Mouse (Mus musculus) lung, embryonic 15.5 days (tissue): ENCODE measurements at regions not wholly inside any gene's neighbourhood (a gene's known extent, or its start where the extent isn't known, plus 50 kb on each side); places are given as distances from the start of the nearest gene placed in this dataset.

ENCODE experiments used
- ATAC-seq: fragments of 200-750 bp; cut with Nextera tagmentation; 2 replicates; pipeline ENCODE4 v1.8.0; 2017; ENCODE audit warnings: moderate number of reproducible peaks, borderline replicate concordance; ENCODE audit not compliant: low FRiP score, low TSS enrichment; ENCODE audit errors: extremely low read depth
- H3K27ac ChIP-seq: fragments of 300-500 bp; sonication (generic); 2 replicates; pipeline ENCODE4 v1.5.1; 2015; ENCODE audit warnings: moderate library complexity, mild to moderate bottlenecking, inconsistent platforms
- H3K27me3 ChIP-seq: fragments of 300-500 bp; sonication (generic); 2 replicates; pipeline ENCODE4 v1.6.1; 2015; ENCODE audit warnings: inconsistent platforms
- H3K36me3 ChIP-seq: fragments of 300-500 bp; sonication (generic); 2 replicates; pipeline ENCODE4 v1.6.1; 2015; ENCODE audit warnings: inconsistent platforms
- H3K4me1 ChIP-seq: fragments of 300-500 bp; sonication (generic); 2 replicates; pipeline ENCODE4 v1.6.1; 2015; ENCODE audit warnings: inconsistent platforms
- H3K4me2 ChIP-seq: fragments of 300-500 bp; sonication (generic); 2 replicates; pipeline ENCODE4 v1.6.1; 2015; ENCODE audit warnings: inconsistent platforms, mild to moderate bottlenecking, moderate library complexity
- H3K4me3 ChIP-seq: fragments of 300-500 bp; sonication (generic); 2 replicates; pipeline ENCODE4 v1.5.1; 2015; ENCODE audit warnings: mild to moderate bottlenecking, inconsistent platforms
- H3K9ac ChIP-seq: fragments of 300-500 bp; sonication (generic); 2 replicates; pipeline ENCODE4 v1.6.1; 2015; ENCODE audit warnings: inconsistent platforms
- H3K9me3 ChIP-seq: fragments of 300-500 bp; sonication (generic); 2 replicates; pipeline ENCODE4 v1.6.1; 2016; ENCODE audit warnings: inconsistent platforms
- WGBS: fragments of 180-500 bp; shearing (Covaris S2); methylation state at CpG from one replicate; pipeline ENCODE4 v1.1.7; 2015; 5-methylcytosine and 5-hydroxymethylcytosine counted together

- ATAC-seq: no peak
- Histone ChIP-seq H3K4me3 (no peak overlapping the region), H3K4me2 (no peak overlapping the region), H3K4me1 (no peaks in the 10 kb centered on the region), H3K36me3 (no peaks in the 10 kb centered on the region), H3K27ac (no peak overlapping the region), H3K9me3 (no peaks in the 10 kb centered on the region), H3K9ac (no peak overlapping the region), H3K27me3 (peaks cover 21% of the 10 kb centered on the region; the same call in 1 of the 2 replicates)
- WGBS: 43% methylated on average over 7 of the region's 7 CpGs
These were observed 243.6 kb upstream of the Klf4 start for GRCm38 (mm10) chr4:55775858-55776257.

GRCm38 (mm10) chr4:55774571-55774970 lies 242.3 kb upstream of the Klf4 start:
- ATAC-seq: no peak
- Histone ChIP-seq H3K27me3 (peaks cover 12% of the 10 kb centered on the region; the same call in 1 of the 2 replicates), H3K36me3 (no peaks in the 10 kb centered on the region), H3K27ac (no peak overlapping the region), H3K9ac (no peak overlapping the region), H3K4me2 (no peak overlapping the region), H3K9me3 (no peaks in the 10 kb centered on the region), H3K4me1 (no peaks in the 10 kb centered on the region), H3K4me3 (no peak overlapping the region)
- WGBS: 74% methylated on average over 4 of the region's 4 CpGs

- 92% methylated on average over 3 of the region's 3 CpGs for WGBS
- Histone ChIP-seq H3K4me2 (no peak overlapping the region), H3K36me3 (no peaks in the 10 kb centered on the region), H3K27me3 (no peaks in the 10 kb centered on the region), H3K9ac (no peak overlapping the region), H3K27ac (no peak overlapping the region), H3K4me3 (no peak overlapping the region), H3K9me3 (no peaks in the 10 kb centered on the region), H3K4me1 (no peaks in the 10 kb centered on the region)
- ATAC-seq: no peak
These were observed 237.4 kb upstream of the Klf4 start for GRCm38 (mm10) chr4:55769656-55770055.

- no peak for ATAC-seq
- Histone ChIP-seq H3K4me3 (no peak overlapping the region), H3K9ac (no peak overlapping the region), H3K4me2 (no peak overlapping the region), H3K27ac (no peak overlapping the region), H3K27me3 (no peaks in the 10 kb centered on the region), H3K9me3 (no peaks in the 10 kb centered on the region), H3K4me1 (no peaks in the 10 kb centered on the region), H3K36me3 (no peaks in the 10 kb centered on the region)
- 87% methylated on average over 6 of the region's 6 CpGs for WGBS
These were observed 236.1 kb upstream of the Klf4 start for GRCm38 (mm10) chr4:55768325-55768724.

- H3K9me3 ChIP-seq: no peaks in the 10 kb centered on the region
- H3K4me2 ChIP-seq: no peak overlapping the region
- no peak for ATAC-seq
- no peak overlapping the region for H3K27ac ChIP-seq
- no peak overlapping the region for H3K4me3 ChIP-seq
- H3K4me1 ChIP-seq: no peaks in the 10 kb centered on the region
- H3K9ac ChIP-seq: no peak overlapping the region
- H3K27me3 ChIP-seq: no peaks in the 10 kb centered on the region
- no peaks in the 10 kb centered on the region for H3K36me3 ChIP-seq
- 60% methylated on average over 4 of the region's 4 CpGs for WGBS
These were observed 234.9 kb upstream of the Klf4 start for GRCm38 (mm10) chr4:55767133-55767532.

GRCm38 (mm10) chr4:55765780-55766179 lies 233.5 kb upstream of the Klf4 start:
- H3K4me2 ChIP-seq: no peak overlapping the region
- H3K36me3 ChIP-seq: no peaks in the 10 kb centered on the region
- no peak for ATAC-seq
- H3K4me1 ChIP-seq: no peaks in the 10 kb centered on the region
- H3K4me3 ChIP-seq: no peak overlapping the region
- no peak overlapping the region for H3K27ac ChIP-seq
- 88% methylated on average over 2 of the region's 2 CpGs for WGBS
- no peak overlapping the region for H3K9ac ChIP-seq
- H3K9me3 ChIP-seq: no peaks in the 10 kb centered on the region
- no peaks in the 10 kb centered on the region for H3K27me3 ChIP-seq

GRCm38 (mm10) chr4:55763112-55763511 lies 230.8 kb upstream of the Klf4 start:
- Histone ChIP-seq H3K36me3 (no peaks in the 10 kb centered on the region), H3K27ac (no peak overlapping the region), H3K4me2 (no peak overlapping the region), H3K4me1 (no peaks in the 10 kb centered on the region), H3K4me3 (no peak overlapping the region), H3K9me3 (no peaks in the 10 kb centered on the region), H3K27me3 (peaks cover 4% of the 10 kb centered on the region; the same call in 1 of the 2 replicates), H3K9ac (no peak overlapping the region)
- WGBS: 79% methylated on average over 6 of the region's 6 CpGs
- no peak for ATAC-seq

- no peaks in the 10 kb centered on the region for H3K4me1 ChIP-seq
- WGBS: 80% methylated on average over 4 of the region's 4 CpGs
- H3K4me2 ChIP-seq: no peak overlapping the region
These were observed 230.1 kb upstream of the Klf4 start for GRCm38 (mm10) chr4:55762389-55762788.

GRCm38 (mm10) chr4:55757148-55757927 lies 225.1 kb upstream of the Klf4 start:
- WGBS: 70% methylated on average over 15 of the region's 15 CpGs
- Histone ChIP-seq H3K27me3 (peaks cover 9% of the 10 kb centered on the region; the same call in 1 of the 2 replicates), H3K4me1 (no peaks in the 10 kb centered on the region), H3K9ac (no peak overlapping the region), H3K36me3 (no peaks in the 10 kb centered on the region), H3K9me3 (no peaks in the 10 kb centered on the region), H3K27ac (no peak overlapping the region), H3K4me2 (no peak overlapping the region), H3K4me3 (no peak overlapping the region)
- ATAC-seq: no peak

More at GRCm38 (mm10) chr4:55762389-55762788, 230.1 kb upstream of the Klf4 start:
- no peak for ATAC-seq
- Histone ChIP-seq H3K9me3 (no peaks in the 10 kb centered on the region), H3K9ac (no peak overlapping the region), H3K36me3 (no peaks in the 10 kb centered on the region), H3K4me3 (no peak overlapping the region), H3K27ac (no peak overlapping the region), H3K27me3 (peaks cover 4% of the 10 kb centered on the region; the same call in 1 of the 2 replicates)

- Histone ChIP-seq H3K4me2 (no peak overlapping the region), H3K9ac (no peak overlapping the region), H3K4me1 (no peaks in the 10 kb centered on the region), H3K4me3 (no peak overlapping the region), H3K27ac (no peak overlapping the region), H3K36me3 (no peaks in the 10 kb centered on the region), H3K9me3 (no peaks in the 10 kb centered on the region), H3K27me3 (no peaks in the 10 kb centered on the region; the same call in 1 of the 2 replicates)
- 57% methylated on average over 20 of the region's 20 CpGs for WGBS
- ATAC-seq: no peak
These were observed 217.8 kb upstream of the Klf4 start for GRCm38 (mm10) chr4:55749949-55750600.

- no peaks in the 10 kb centered on the region; the same call in 1 of the 2 replicates for H3K27me3 ChIP-seq
- H3K9me3 ChIP-seq: no peaks in the 10 kb centered on the region
- no peak overlapping the region for H3K9ac ChIP-seq
- ATAC-seq: no peak
- no peak overlapping the region for H3K4me3 ChIP-seq
- WGBS: 86% methylated on average over 8 of the region's 8 CpGs
- H3K36me3 ChIP-seq: no peaks in the 10 kb centered on the region
- no peak overlapping the region for H3K27ac ChIP-seq
- no peaks in the 10 kb centered on the region for H3K4me1 ChIP-seq
- no peak overlapping the region for H3K4me2 ChIP-seq
These were observed 209.1 kb upstream of the Klf4 start for GRCm38 (mm10) chr4:55741355-55741754.

- Histone ChIP-seq H3K36me3 (no peaks in the 10 kb centered on the region), H3K9me3 (no peaks in the 10 kb centered on the region), H3K4me3 (no peak overlapping the region), H3K9ac (no peak overlapping the region), H3K4me1 (no peaks in the 10 kb centered on the region), H3K4me2 (no peak overlapping the region), H3K27ac (no peak overlapping the region), H3K27me3 (no peaks in the 10 kb centered on the region)
- 76% methylated on average over 15 of the region's 15 CpGs for WGBS
- ATAC-seq: no peak
These were observed 207.8 kb upstream of the Klf4 start for GRCm38 (mm10) chr4:55740062-55740461.
